Mouse (Mus musculus) midbrain, embryonic 10.5 days (tissue): Measurements from ENCODE around the gene Acads. TPM values are rescaled to one million over a fixed set of nuclear protein-coding genes. Genes with fewer than 3 reads are reported as not detected.

Experiments used
- polyA plus RNA-seq: library from polyadenylated mRNA; unstranded; fragments of >200 nt; fragmentation: Nextera tagmentation; extraction: Ambion mirVana; gene quantifications from 2 replicates; pipeline ENCODE4 v1.2.1, GENCODE M21; 2016

Acads gene
- polyA plus RNA-seq, 1 experiment from 2014 or later, result 65.2 TPM

Other genes with a start within 250 kb of the Acads start
- 0.54 and 0.88 TPM in 2 replicates for gene Oasl2, start 222.4 kb downstream of the Acads start, polyA plus RNA-seq
- not detected in 2 replicates for gene Oasl1, start 196.1 kb downstream of the Acads start, polyA plus RNA-seq
- gene 2210016L21Rik, start 177.2 kb downstream of the Acads start, polyA plus RNA-seq, result 48.7 and 50.3 TPM in 2 replicates
- gene Hnf1a, start 148.3 kb downstream of the Acads start, polyA plus RNA-seq, result 0.06 TPM in 1 of 2 replicates, not detected in the other
- gene Sppl3, start 108.2 kb downstream of the Acads start, polyA plus RNA-seq, result 11.5 and 12.0 TPM in 2 replicates
- gene Gm10401, start 21.1 kb downstream of the Acads start, polyA plus RNA-seq, result 23.5 and 25.4 TPM in 2 replicates
- gene Unc119b, start 15.6 kb upstream of the Acads start, polyA plus RNA-seq, result 66.7 and 68.7 TPM in 2 replicates
- 56.5 and 69.5 TPM in 2 replicates for gene Mlec, start 38.8 kb upstream of the Acads start, polyA plus RNA-seq
- 1.2 and 1.3 TPM in 2 replicates for gene Cabp1, start 75.0 kb upstream of the Acads start, polyA plus RNA-seq
- 104 and 113 TPM in 2 replicates for gene Pop5, start 116.5 kb upstream of the Acads start, polyA plus RNA-seq
- 133 and 134 TPM in 2 replicates for gene Rnf10, start 153.6 kb upstream of the Acads start, polyA plus RNA-seq
- gene Coq5, start 160.3 kb upstream of the Acads start, polyA plus RNA-seq, result 57.3 and 61.1 TPM in 2 replicates
- gene Dynll1, start 181.7 kb upstream of the Acads start, polyA plus RNA-seq, result 1,606 and 1,767 TPM in 2 replicates
- 396 and 421 TPM in 2 replicates for gene Srsf9, start 207.8 kb upstream of the Acads start, polyA plus RNA-seq
- 36.9 and 41.3 TPM in 2 replicates for gene Gatc, start 221.8 kb upstream of the Acads start, polyA plus RNA-seq
- 56.4 and 60.8 TPM in 2 replicates for gene Triap1, start 221.9 kb upstream of the Acads start, polyA plus RNA-seq
- 861 and 874 TPM in 2 replicates for gene Cox6a1, start 229.6 kb upstream of the Acads start, polyA plus RNA-seq